Mouse (Mus musculus): ENCODE results near the gene 2610301B20Rik.
A peak's percentile ranks its signal among the peaks of the same experiment; 100 is the strongest.
"Not testable (repeated sequence)": the region's sequence is repeated elsewhere in the genome, so short reads cannot be mapped to it uniquely, and the experiment has no call there.

2610301B20Rik gene

DNA sequence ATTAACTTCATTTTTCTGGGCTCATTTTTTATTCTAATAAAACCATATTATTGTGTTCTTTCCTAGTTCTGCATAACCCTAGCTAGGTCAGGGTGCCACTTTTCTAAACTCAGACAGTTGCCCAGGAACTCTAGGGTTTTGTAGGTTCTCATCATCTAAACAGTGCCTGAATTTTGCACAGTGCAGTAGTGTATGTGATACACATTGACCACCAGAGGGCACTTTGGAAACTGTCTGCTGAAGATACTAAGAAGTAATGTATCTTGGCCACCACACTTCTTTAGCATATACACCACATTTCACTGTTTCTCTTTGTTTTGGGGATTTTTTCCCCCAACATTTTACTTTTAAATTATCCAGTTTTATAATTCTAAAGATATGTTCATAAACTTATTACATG lies 22.6 kb downstream of the 2610301B20Rik start:
- ATAC-seq (ENCODE audit: insufficient number of reproducible peaks, low FRiP score, low TSS enrichment) = no peak

DNA sequence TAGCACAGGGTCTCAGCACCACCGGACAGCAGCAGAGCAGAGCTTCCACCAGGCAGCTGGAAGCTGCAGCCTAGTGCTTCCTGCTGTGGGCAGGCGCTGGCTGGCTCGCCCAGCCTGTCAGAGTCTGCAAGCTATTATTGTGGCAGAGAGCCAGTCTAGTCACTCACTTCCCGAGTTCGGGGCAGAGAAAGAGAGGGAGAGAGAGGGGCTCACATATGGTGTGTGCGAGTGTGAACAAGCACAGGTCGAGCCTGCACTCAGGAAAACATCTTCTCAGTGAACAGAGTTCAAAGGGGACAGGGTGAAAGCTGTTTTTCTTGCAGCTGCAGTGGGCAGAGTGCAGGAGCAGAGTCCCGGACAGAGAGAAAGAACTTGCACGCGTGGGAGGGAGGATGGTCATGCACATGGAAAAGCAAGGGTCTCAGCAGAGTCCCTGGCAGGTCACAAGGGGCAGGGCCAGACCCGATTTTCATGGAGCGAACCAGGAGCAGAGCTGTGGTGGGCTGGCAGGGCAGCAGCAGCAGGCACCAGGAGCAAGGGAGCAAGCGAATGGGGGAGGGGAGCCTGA lies 31.0 kb downstream of the 2610301B20Rik start:
- ATAC-seq (ENCODE audit: insufficient number of reproducible peaks, low FRiP score, low TSS enrichment) = no peak

DNA sequence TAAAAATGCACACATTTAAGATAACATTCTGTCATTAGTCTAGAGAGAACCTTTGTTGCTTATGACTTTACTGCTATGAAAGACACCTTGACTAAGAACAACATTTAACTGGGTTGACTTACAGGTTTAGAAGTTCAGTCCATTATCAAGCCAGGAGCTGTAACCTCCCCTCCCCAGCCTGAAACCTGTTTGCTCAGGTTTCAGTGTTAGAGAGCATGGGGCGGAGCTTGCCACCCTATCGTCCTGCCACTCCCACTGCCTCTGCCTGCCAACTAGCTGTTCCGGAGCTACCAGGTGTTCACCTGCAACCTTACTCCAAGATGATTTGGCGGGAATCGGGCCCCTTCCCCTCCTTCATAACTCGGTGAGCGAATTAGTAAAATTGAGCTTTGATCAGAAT lies 37.1 kb downstream of the 2610301B20Rik start:
- ATAC-seq (ENCODE audit: insufficient number of reproducible peaks, low FRiP score, low TSS enrichment) = not testable (repeated sequence)

DNA sequence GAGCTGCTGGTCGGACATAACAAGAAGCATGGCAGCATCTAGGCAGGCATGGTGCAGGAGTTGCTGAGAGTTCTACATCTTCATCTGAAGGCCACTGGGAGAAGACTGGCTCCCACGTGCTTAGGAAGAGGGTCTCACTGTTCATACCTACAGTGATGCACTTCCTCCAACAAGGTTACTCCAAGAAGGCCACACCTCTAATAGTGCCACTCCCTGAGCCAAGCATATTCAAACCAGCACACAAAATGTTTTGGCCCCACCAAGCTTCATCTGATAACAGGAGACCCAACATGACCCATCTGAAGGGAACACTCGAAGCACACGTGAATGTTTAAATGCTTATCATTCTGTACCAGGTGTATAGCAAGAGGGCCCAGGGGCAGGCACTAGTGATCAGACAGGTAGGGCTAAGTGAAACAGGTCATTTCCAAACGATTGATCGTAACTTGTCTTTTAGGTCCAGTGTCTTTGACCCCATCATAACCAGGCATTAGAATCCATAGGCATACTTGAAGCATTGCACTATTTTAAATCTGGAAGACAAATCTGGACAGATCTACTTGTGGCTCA lies 37.7 kb downstream of the 2610301B20Rik start:
- ATAC-seq (ENCODE audit: insufficient number of reproducible peaks, low FRiP score, low TSS enrichment) = no peak

DNA sequence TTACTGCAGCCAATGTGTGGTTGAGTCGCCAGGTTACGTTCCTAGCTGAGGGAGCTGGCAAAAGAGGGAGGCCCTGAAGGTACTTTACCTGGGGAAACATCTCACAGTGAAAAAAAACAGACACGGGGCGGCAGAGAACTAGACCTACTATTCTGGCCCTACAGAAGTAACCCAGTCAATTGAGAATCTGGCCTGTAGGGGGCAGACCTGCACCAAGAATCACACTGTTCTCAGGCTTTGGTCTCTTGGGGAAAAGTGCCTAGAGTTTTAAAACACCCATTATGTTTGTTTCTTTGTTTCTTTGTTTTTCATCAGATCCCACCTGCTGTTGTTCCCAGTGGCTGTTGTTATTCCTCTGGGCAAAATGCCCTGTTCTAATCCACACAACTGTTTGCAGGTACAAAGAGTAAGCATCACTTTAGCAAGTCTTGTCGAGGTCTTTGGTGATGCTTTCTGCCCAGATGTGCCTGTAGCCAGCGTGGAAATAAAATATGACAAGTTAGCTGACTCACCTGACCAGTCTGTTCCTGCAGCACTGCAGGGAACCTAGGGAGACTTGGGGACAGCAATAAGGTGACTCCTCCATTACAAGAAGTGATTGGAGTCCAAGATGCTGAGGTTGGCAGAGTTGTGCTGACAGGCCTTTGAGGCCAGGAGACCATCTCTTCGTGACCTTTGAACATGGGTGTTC lies 38.5 kb downstream of the 2610301B20Rik start:
- ATAC-seq (ENCODE audit: insufficient number of reproducible peaks, low FRiP score, low TSS enrichment) = peak; percentile 83

DNA sequence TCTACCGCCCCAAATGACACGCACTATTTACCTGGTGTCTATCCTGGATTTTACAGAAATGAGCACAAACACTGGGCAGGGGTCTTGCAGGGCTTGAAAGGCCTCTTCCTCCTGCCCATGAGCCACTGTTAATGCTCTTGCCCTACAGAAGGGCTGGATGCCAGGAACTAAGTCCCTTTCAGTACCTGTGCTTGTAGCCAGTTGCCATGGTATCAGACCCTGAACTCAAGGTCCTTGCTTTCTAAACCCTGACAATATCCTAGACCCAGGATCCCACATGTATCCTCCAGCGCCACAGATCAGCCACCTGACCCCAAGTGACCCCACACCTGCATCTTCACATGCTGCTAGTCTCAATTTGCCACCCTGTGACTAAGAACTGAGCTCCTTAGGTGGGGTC lies 39.1 kb downstream of the 2610301B20Rik start:
- ATAC-seq (ENCODE audit: insufficient number of reproducible peaks, low FRiP score, low TSS enrichment) = no peak

DNA sequence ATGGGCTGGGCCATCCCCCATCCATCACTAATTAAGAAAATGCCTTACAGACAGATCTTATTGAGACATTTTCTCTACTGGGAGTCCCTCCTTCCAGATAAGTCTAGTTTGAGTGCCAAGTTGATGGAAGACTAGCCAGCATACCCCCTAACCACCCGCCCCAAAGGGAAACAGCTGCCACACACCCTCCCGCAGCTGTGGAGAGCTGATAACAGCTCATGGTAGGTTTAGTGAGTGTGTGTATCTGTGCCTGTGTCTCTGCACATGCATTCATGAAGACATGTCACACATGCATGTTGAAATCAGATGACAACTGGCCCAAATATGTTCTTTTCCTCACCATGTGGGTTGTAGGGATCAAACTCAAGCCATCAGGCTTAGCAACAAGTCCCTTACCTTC lies 40.5 kb downstream of the 2610301B20Rik start:
- no peak for ATAC-seq (ENCODE audit: insufficient number of reproducible peaks, low FRiP score, low TSS enrichment)

DNA sequence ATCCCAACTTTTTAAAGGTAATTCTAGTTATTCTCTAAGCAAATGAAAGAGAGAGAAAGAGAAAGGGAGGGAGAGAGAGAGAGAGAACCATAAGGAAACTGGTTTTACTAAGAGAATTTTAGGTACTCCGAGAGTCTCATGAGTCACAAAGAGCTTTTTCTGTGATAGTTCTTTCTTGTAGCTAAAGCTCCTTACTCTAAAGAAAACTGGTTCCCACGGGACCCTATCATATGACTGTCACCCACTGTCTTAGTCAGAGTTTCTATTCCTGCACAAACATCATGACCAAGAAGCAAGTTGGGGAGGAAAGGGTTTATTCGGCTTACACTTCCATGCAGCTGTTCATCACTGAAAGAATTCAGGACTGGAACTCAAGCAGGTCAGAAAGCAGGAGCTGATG lies 41.0 kb downstream of the 2610301B20Rik start:
- ATAC-seq (ENCODE audit: insufficient number of reproducible peaks, low FRiP score, low TSS enrichment) = no peak

DNA sequence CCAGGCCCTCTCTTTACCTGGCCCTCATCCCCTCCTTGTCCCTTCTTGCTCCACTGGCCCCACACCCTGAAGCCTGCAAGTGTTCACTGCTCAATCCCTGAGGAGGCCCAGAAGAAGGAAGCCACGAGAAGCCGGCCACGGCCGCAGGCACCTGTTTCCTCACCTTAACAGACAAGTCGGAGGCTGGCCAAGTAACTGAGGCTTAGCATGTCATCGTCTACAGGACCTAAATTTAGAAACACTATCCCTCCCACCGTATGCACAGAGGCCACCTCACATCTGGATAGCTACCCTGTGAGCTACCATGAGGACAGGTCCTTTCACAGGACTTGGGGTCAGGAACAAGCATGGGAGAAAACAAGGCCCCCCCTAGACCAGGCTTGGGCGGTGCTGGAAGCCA lies 44.1 kb downstream of the 2610301B20Rik start:
- no peak for ATAC-seq (ENCODE audit: insufficient number of reproducible peaks, low FRiP score, low TSS enrichment)

DNA sequence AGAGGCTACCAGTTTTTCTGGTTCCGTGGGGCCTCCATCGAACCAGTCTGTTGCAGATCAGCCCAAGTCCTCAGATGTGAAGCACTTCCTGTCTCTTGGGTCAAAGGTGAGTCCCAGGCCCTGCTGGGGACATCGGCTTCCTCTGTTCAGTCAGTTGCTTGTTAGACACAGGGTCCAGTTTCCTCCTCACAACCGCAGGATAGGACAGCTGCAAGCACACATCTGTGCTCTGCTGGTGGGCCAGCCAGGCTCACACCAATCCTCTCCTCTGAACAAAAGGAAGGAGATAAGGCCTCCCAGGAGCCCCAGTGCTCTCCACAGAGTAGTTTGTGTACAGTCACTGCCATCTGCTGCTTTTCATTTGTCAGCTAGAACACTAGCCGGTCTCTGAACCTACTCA lies 44.8 kb downstream of the 2610301B20Rik start:
- no peak for ATAC-seq (ENCODE audit: insufficient number of reproducible peaks, low FRiP score, low TSS enrichment)

DNA sequence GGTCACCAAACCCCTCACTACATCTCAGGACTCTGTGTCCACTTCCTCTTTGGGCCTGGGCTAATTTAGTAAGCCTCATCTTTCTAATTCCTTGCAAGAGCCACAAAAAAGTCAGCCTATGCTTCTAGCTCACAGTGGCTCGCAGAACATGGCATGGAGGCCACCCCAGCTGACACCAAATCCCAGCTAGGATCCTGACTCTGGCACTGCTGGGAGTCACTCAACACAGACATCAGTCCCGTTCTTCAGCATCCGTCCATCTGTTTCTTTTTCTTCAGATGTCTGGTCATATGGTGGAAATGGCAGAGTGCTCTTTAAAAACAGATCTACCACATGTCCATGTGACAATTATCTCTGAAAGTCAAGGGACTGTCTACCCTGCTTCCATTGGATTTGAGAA lies 45.2 kb downstream of the 2610301B20Rik start:
- ATAC-seq (ENCODE audit: insufficient number of reproducible peaks, low FRiP score, low TSS enrichment) = no peak

DNA sequence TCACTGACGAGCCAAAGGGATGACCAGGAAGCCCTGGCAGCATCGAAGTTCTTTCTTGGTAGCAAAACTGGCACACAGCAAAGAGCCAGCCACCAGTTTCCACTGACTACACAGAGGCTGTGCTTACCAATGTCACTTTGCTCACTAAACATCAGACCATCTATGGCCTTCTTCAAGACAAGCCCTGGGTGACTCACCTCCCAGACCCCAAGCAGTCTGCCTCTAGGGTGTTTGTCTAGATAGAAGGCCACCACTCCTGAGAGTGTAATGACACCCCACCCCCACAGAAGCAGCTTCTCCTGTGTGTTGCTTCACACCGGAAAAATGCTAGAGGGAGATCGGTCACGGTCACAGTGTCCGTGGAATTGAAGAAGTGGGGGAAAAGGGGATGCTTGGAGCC lies 45.7 kb downstream of the 2610301B20Rik start:
- no peak for ATAC-seq (ENCODE audit: insufficient number of reproducible peaks, low FRiP score, low TSS enrichment)

DNA sequence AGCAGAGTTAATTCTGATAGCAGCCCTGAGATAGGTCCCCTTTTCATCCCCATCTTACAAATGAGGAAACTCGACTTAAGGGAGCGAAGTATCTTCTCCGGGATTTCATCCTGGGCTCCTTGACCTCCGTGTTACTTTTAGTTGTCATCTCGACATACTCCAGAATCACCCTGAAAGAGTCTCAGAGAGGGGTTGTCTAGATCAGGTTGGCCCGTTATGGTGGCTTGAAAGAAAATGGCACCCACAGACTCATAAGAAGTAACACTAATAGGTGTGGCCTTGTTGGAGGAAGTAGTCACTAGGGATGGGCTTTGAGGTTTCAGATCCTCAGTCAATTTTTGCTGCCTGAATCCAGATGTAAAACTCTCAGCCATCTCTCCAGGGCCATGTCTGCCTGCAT lies 46.3 kb downstream of the 2610301B20Rik start:
- ATAC-seq (ENCODE audit: insufficient number of reproducible peaks, low FRiP score, low TSS enrichment) = no peak

DNA sequence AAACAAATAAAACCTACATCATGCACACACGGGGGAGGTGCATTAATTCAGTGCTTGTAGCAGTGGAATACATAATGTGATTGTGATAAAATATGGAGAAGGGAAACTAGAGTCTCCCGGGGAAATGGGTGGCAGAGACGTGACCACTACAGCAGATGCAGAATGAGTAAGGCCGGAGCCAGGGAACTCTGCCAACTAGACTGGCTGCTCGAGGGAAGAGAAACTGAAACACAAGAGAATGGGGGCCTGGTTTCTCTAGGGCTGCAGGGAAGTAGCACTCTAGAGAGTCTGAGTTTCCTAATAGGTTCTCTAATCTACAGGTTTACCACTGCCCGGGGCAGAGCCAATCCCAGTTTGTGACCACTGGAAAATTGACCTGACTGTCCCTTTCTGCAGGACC lies 48.9 kb downstream of the 2610301B20Rik start:
- ATAC-seq (ENCODE audit: insufficient number of reproducible peaks, low FRiP score, low TSS enrichment) = no peak

DNA sequence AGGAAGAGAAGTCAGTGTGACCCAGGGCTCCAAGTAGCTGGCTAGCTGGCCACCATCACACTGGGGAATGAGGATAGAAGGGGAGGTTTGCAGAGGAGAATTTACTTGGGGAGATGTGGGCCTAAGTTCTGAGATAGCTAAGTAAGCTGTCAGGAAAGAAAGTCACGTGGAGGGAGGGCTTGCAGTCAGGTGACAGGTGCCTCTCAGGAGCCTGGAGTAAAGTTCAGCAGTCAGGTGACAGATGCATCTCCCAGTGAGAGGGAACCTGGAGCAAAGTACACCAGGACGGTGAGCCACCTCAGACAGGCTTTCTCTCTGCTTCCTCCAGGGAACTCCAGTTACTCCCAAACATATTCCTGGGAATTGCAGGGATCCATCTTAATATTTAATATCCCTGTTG lies 49.8 kb downstream of the 2610301B20Rik start:
- no peak for ATAC-seq (ENCODE audit: insufficient number of reproducible peaks, low FRiP score, low TSS enrichment)

DNA sequence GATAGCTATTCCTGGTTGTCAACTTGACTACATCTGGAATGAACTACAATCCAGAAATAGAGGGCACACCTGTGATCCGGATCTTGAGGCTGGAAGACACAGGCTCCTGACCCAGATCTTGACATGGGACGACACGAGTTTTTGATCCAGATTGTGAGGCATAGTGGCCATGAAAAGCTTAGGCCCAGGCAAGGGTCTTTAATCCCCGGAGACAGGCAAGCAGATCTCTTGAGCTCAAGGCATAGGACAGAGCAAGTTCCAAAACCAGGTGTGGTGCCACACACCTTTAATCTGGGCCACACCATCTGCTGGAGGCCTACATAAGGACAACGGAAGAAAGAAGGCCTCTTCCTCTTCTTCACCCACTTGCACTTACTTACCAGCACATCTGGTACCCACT lies 50.2 kb downstream of the 2610301B20Rik start:
- ATAC-seq (ENCODE audit: insufficient number of reproducible peaks, low FRiP score, low TSS enrichment) = no peak

DNA sequence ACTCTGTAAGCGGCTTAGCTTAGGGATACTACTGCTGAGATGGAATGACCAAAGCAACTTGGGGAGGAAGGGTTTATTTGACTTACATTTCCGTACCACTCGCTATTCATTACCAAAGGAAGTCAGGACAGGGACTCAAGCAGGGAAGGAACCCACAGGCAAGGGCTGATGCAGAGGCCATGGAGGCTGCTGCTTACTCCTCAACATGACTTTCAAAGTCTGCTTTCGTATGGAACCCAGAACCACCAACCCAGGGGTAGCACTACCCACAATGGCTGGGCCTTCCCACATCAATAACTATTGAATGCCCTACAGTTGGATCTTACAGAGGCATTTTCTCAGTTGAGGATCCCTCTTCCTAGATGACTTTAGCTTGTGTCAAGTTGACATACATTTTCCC lies 52.1 kb downstream of the 2610301B20Rik start:
- ATAC-seq (ENCODE audit: insufficient number of reproducible peaks, low FRiP score, low TSS enrichment) = no peak

DNA sequence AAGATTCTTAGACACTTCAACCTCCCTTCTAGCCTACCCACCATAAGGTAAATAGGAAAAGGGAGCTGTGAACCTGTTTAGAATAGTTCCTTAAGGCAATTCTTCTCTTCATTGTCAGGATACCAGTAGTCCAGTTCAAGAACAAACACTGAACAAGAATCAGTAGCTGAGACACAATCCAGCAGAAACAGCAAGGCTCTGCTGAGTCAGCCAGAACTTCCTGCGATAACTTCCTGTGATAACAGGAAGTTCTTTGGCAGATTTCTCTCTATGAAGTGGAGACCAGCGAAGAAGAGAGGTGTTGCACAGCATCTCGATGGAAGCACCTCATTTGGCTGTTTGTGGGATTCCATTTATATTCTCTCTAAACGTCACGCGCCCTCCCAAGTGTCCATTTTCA lies 53.9 kb downstream of the 2610301B20Rik start:
- no peak for ATAC-seq (ENCODE audit: insufficient number of reproducible peaks, low FRiP score, low TSS enrichment)

DNA sequence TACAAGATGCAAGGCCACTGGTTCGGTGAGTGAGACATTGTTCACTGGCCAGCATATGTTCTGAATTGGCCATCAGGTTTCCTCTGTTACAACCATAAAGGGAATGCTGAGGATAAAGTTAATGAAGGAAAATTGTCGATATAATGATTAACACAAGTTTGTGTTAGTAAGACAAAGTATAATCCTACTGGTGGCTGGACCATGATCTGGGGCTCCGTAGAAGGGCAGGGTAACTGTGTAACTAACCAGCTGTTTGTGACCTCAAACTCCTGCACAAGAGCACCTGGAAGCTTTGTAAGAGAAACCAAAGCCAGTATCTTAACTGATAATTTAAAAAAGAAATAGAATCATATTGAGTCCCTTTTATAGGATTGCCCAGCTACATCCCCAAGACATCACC lies 55.4 kb downstream of the 2610301B20Rik start:
- no peak for ATAC-seq (ENCODE audit: insufficient number of reproducible peaks, low FRiP score, low TSS enrichment)

DNA sequence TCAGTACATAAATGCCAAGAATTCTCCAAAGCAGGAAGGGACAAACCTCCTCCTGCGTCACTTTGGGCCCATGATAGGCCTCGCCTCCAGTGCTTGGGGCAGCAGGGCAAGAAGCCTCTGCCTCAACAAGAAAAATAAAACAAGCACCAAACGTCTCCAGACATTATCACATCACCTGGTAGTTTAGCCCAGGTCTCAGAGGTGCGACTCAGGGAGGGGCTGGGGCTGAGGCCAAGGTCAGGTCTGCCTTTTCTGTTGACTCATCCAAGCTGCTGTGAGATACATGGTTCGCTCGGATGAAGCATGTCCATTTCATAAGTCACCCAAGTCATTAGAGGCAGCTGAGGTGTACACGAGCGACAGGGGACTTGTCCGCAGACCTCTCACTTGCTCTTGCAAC lies 56.7 kb downstream of the 2610301B20Rik start:
- ATAC-seq (ENCODE audit: insufficient number of reproducible peaks, low FRiP score, low TSS enrichment) = no peak

DNA sequence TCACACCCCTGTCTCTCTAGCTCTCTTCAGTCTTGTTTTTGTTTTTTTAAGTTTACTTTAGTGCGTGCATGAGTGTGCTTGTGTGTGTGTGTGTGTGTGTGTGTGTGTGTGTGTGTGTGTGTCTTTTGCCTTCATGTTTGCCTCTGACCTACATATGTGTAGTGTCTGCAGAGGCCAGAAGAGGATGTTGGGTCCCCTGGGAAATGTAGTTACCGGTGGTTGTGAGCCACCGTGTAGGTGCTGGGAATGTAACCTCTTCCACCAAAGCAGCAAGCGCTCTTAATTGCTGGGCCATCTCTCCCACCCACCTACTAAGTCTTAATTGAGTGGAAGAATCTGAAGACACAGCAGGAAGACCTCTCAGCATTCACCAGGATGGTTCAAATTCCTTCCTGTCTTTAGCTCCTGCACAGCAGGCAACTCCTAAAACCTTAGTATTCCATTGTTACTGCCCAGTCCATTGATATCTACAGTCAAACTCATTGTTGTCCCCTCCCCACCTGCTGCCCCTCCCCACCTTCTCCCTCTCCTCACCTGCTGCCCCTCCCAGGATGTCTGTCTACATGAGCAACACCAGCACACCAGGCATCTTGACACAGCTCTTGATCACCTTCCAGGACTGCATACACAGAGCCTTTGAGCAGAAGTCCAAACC lies 57.9 kb downstream of the 2610301B20Rik start:
- ATAC-seq (ENCODE audit: insufficient number of reproducible peaks, low FRiP score, low TSS enrichment) = no peak

DNA sequence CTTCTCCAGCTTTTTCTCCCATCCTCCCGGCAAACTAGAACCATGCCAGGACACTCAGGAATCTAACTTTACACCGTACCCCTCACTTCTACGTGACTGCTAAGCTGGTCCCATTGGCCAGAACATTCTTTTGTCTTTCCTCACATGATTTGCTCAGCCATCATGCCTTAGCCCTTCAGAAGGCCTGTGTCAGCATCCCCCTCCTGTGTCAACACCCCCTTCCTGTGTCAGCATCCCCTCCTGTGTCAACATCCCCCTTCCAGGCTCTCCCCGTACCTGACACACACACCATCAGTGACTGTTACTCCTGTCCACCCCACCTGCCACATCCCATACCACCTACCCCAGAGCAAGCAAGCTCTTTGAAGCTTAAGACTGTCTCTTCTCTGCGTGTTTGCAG lies 58.5 kb downstream of the 2610301B20Rik start:
- no peak for ATAC-seq (ENCODE audit: insufficient number of reproducible peaks, low FRiP score, low TSS enrichment)

Data from cerebellum, adult (tissue).